Mouse (Mus musculus) layer of hippocampus, adult 8-10 months (tissue): ENCODE measurements at regions not wholly inside any gene's neighbourhood (a gene's known extent, or its start where the extent isn't known, plus 50 kb on each side); places are given as distances from the start of the nearest gene placed in this dataset.

ENCODE experiments used
- DNase-seq, 2 experiments: peaks; one replicate each; pipeline ENCODE4 v3.0.0; 2022; ENCODE audit warnings: low spot score in 2 of 2

GRCm38 (mm10) chr9:120808741-120809425 is 120.1 kb upstream of the Ctnnb1 start:
- DNase-seq: peak in 1 of 2 experiments; percentile 26

DNA sequence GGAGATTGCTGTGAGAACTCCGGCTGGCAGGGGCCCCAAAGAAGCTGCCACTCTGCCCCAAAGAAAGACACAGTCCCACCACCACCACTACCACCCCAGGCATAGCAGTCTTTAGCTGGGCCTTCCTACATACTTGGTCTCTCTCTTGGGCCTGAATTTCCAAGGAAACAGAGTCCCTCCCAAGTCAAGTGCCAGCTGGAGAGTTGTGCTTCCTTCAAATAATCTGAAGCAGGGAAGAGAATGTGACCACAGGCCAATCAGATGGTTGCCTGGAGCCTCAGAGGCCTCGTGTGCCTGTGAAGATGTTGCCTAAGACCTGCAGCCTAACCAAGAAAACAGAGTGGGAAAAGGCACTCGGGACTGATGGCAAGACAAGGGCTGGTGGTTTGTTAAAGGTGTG is 117.5 kb upstream of the Ctnnb1 start:
- DNase-seq: no peak

DNA sequence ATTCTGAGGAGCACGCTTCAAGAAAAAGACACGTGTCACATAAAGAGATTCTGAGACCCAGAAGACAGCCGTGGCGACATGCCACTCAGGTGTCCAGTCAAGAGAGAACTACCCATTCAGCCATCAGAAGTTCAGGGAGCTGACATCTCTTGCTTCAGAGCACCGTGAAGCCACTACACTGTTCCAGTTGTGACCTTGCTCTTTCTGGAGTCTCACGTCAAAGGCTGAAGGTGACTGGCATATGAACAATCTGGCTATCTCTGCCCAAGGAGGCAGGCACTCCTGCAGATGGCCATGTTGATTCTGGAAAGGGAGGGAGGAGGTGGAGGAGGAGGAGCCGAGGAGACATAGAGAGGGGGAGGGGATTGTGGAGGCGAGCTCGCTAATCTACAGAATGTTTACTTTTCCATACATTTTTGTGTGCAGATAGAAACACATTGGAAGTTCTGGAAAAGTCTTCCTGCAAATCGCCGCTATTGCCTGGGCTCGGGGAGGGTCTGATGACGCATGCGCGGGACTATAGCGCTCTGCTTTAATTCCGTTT is 116.3 kb upstream of the Ctnnb1 start:
- DNase-seq: no peak

DNA sequence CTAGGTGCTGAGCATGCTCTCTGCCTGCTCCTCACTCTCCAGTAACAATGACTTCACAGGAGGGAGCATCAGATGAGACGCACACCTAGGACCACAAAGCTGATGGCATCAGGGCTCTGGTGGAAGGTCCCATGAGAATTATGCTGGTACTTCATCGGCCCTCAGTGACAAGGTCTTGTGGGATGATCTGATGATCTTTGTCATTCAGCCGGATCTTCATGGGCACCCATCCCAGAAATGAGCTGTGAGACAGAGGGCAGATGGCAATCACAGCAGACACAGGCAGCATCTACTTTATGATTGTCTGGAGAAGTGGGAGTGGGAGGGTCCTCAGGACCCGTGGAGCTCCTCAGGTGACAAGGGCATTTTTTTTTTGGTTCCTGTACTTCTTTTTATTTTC is 114.7 kb upstream of the Ctnnb1 start:
- no peak for DNase-seq

DNA sequence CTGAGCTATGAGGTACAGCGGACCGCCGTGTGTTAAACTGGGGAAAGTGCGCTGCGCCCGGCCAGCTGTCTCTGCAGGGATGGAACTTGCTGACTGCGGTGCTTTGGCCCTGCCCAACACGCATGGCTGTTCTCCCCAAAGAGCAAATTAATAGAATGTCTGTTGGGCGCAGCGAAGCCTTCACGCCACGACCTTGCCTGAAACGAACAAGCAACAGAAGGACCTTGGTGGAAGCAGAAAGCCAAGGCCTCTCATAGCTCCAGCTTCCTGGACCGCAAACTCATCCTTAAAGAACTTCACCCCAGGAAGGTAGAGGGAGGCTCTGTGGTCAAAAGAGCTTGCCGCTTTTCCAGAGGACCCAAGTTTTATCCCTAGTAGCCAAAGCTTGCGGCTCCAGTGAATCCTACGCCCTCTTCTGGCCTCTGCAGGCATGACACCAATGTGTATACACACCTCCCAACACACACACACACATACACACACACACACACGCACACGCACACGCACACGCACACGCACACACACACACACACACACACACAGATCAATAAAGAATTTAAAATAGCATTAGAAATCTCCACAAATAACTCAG is 110.2 kb upstream of the Ctnnb1 start:
- DNase-seq: no peak

DNA sequence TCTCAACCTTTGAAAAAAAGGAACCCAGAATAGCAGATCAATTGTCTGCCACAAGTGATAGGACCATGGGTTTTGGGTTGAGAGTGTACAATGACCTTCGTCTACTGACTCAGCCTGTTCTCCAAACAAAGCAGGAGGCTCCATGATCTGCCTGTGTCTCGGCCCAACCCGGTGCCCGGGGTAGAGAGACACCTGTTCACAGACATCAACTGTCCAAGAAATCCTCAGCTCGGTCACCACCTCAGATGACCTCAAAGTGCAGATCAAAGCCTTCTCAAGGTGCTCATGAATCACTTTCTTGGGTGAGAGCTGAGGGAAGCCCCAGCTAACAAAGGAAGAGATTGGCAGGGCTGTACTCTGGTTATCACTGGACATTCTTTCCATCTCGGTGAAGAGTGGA is 108.1 kb upstream of the Ctnnb1 start:
- DNase-seq: no peak

GRCm38 (mm10) chr9:120823397-120823796 is 105.6 kb upstream of the Ctnnb1 start:
- DNase-seq: peak; percentile 46 to 61

DNA sequence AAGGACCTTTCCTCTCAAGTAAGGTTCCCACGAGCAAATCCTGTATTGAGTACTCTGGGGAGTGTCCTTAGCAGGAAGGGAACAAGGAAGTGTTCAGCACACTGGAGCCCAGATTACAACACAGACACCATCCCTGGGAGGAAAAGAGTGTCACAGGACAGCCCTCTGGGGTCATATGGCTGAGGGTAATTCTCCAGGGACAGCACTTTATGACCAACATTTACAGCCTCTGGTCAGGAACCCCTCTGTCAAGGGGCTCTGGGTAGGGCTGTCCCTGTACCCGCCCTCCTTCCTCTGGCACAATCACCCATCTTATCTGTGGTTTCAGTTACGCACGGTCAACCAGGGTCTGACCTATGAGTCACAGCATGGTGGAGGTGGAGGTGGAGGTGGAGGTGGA is 102.8 kb upstream of the Ctnnb1 start:
- no peak for DNase-seq

GRCm38 (mm10) chr9:120830526-120830925 is 98.5 kb upstream of the Ctnnb1 start:
- DNase-seq: peak in 1 of 2 experiments; percentile 44

- DNase-seq: no peak
These were observed 94.8 kb upstream of the Ctnnb1 start for GRCm38 (mm10) chr9:120834166-120834565.

GRCm38 (mm10) chr9:120835621-120836020 is 93.4 kb upstream of the Ctnnb1 start:
- DNase-seq: no peak

DNA sequence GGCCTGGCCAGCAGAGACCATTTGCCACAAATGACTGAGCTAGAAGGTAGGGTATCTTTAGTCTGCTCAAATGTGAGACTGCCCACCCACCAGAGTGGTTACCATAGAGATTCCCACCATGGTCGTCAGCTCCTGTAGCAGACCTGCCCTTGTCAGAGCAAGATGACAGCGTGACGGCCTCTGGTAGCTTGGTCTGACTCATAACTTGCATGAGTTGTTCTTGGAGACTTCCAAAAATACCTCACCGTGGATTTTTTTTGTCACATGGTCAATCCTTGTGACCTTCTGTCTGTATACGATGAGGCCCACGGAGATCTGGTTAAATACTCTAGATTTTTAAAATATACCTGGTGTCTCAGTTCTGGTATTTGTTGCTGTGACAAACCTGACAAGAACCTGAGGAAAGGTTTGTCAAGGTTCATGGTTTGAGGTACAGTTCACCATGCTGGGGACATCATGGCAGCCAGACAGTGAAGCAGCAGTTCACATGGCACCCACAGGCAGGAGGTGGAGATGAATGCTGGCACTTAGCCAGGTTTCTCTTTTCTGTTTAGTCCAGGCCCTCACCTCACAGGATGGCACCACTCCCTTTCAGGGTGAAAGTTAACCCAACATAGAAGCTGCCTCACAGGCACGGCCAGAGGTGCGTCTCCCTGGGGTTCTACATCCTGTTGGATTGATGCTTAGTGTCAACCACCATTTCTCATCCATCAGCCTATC is 91.4 kb upstream of the Ctnnb1 start:
- no peak for DNase-seq

GRCm38 (mm10) chr9:120843753-120844152 is 85.3 kb upstream of the Ctnnb1 start:
- DNase-seq: no peak

DNA sequence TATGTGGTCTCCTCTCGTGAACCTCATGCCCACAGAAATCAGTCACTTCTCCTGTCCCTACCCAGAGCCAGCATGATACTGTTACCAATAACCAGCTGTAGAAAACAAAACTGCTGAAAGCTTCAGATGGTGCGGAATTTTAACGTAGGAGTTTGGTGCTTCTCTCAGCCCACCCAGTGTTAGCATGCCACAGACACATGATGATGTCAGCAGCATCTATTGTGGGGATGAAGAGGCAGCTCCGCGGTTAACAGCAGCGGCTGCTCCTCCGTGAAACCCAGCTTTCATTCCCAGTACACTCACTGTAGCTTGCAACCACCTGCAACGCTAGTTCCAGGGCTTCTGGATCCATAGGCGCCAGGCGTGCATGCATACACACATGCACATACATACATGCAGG is 83.5 kb upstream of the Ctnnb1 start:
- peak in 1 of 2 experiments; percentile 52 for DNase-seq

GRCm38 (mm10) chr9:120847649-120848048 is 81.4 kb upstream of the Ctnnb1 start:
- no peak for DNase-seq

DNA sequence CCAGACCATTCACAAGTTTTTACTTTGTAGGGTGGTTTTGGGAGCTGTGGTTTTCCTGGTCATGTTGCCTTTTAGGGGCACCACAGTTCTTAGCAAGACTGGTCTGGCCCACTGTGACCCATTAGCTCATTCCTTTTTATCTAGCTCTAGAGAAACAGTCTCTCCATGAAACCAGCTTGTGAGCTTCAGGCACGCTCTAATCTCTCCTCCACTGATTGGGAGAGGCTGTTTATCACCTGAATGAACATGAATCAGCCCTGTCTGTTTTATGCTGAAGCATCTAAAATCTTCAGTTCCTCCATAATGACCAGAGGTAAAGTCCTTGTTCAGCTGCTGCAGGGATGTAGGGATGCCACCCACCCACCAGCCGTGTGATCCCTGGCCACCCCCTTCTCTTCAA is 80.1 kb upstream of the Ctnnb1 start:
- no peak for DNase-seq

DNA sequence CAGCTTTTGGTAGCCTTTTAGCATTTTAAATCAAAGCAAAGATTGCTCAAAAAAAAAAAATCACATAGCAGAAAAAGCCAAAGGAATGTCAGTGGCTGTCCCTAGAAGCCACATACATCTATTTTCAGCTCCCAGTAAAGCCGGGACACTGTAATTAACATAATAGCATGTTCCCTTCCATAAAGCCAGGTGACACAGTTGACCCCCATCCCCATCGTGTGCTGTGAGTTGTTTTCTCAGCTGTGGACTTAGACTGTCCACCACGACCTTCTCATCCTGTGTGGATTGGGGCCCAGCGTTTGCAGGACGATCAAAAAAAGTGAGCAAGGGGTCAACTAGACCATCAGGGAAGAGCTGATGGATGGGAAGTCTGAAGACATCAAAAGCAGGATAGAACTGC is 78.9 kb upstream of the Ctnnb1 start:
- no peak for DNase-seq

DNA sequence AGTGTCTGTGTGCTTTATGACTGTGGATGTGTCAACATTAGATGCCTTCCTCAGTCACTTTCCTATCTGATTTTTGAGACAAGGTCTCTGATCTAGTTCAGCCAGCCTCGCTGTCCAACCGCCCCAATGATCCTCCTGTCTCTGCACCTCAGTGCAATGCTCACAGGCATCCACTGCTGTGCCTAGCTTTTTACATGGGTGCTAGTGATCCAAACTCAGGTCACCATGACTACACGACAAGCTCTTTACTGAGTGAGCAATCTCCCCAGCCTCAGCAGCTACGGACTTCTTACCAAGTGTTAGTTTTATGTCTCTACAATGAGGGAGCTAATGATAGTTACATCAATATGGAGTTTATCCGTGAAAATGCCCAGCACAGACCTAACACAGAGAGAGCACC is 77.1 kb upstream of the Ctnnb1 start:
- DNase-seq: no peak

DNA sequence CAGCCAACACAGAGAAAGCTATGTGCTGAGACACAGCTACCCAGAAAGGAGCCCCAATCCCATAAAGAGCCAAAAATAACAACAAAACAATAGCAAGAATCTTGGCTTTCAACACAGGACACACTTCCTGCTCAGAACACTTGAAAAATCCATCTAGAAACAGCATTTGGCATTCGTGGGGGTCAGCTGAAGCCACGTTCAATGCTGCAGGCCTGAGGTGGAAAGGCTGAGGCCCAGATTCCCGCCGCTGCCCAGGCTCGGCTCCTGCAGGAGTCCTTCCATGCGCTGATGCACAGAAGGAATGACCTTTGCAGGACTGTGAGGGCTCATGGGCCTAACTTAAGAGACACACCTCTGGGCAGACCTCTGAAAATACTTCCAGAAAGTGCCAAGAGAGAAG is 76.4 kb upstream of the Ctnnb1 start:
- DNase-seq: no peak

DNA sequence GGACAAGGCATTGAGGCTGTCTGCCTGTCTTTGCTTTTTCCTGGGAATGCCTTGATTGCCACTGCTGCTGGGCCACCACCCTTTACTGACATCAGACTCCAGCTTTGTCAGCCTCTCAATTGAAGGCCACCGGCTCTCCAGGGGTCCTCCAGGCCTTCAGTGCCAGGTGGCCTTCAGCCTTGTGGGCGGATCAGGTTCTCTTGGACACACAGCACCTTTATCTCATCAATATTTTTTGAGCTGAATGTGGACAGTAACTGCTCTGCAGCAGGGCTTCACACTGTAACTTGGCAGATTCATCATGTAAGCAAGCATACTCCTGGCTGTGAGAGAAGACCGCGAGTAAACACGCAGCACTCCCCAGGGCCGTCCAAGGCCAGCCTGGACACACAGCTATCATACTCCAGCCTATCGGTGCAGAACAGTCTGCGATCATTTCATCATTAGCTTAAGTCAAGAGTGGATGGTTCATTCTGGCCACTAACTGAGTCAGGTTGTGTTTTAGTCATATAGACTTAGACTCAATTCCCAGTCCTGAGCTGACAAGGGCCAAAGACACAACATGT is 75.9 kb upstream of the Ctnnb1 start:
- no peak for DNase-seq

- no peak for DNase-seq
These were observed 74.7 kb upstream of the Ctnnb1 start for GRCm38 (mm10) chr9:120854351-120854750.
